Mouse (Mus musculus) ES-E14 (cell line): ENCODE results near the gene Herpud2.

Source experiments
- CHD2 ChIP-seq: IDR thresholded peaks from 2 replicates; pipeline ENCODE4 v1.6.1; 2014; ENCODE audit warnings: mild to moderate bottlenecking, low read depth, low read length, inconsistent platforms
- ZNF384 ChIP-seq: IDR thresholded peaks from 2 replicates; pipeline ENCODE4 v1.6.1; 2012; ENCODE audit warnings: low read depth, low read length, inconsistent platforms

- TF ChIP-seq CHD2 (no peak), ZNF384 (no peak)
Observed at GRCm38 (mm10) chr9:25200987-25201386, 49.4 kb upstream of the Herpud2 start.
